Comparison of ENCODE assay signal across 8 mouse cellular contexts in the genomic region with DNA sequence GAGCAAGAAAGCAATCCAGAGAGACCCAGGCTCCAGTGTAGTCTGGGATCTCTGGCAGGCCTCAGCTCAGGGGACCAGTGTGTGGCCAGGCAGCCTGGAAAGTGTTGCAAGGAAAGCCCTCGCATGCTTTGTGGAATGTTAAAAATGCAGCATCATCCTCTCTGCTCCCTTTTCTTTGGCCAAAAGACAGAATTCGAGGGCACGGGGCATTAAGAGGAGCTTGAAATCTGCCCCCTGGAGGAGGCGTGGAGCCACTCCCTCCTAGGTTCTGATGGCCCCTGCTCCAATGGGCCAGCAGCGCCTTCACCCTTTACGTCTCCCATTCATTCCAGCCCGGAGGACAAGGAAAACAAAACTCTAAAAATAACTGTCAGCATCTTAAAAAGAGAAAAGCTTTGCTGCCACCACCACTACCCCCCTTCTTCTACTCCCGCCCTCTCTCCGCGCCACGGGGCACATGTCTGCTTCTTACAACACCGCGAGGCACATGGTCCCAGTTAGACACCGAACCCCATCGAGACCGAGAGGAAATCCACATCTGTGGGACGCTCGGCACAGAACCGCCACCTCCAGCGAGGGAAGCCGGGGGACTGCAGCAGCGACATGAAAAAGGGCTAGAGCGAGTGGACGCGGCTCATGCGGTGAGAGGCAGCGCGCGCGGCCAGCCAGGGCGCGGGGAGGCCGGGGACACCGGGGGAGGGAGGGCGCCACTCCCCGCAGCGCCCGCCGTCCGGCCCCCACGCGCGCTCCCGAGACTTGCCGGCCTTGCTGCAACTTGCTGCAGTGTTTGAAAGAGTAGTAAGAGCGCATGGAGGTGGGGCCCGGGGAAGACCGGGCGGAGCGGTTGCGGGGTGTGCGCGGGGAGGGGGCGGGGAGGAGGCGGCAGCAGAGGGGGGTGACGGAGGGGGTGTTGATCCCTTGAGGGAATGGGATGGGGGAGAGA. TPM values are rescaled to one million over a fixed set of nuclear protein-coding genes. Genes with fewer than 3 reads are reported as not detected.
DNase-seq lines count a peak whose midpoint lies in the region; ATAC-seq lines count a peak whose summit lies in the region.

TSS of gene Ptchd4 (plus strand) at position 279 of the 943 bp plus-strand sequence.

- peaks cover 11% of the 10 kb centered on the region for H3K27me3 ChIP-seq in lung, embryonic 16.5 days (ENCODE audit: control insufficient read depth, insufficient read depth, low read depth, low read length)
- peaks cover 21% of the 10 kb centered on the region for H3K27me3 ChIP-seq in liver, embryonic 15.5 days

- H3K9me3 ChIP-seq in lung, embryonic 16.5 days (ENCODE audit: control insufficient read depth, low read length), result no peaks in the 10 kb centered on the region
- no peaks in the 10 kb centered on the region for H3K9me3 ChIP-seq in liver, embryonic 15.5 days (replicated peaks)

- ATAC-seq in lung, embryonic 16.5 days (ENCODE audit: low read depth), result peak; percentile 71
- no peak for ATAC-seq in liver, embryonic 15.5 days (ENCODE audit: insufficient read depth)

- peak within 1 kb of the TSS; percentile 57 for H3K4me3 ChIP-seq in lung, embryonic 16.5 days (ENCODE audit: low read length)
- peak within 1 kb of the TSS; percentile 22; the same call in 1 of the 2 replicates for H3K4me3 ChIP-seq in liver, embryonic 15.5 days (replicated peaks)

- no peaks in the 10 kb centered on the region for H3K36me3 ChIP-seq in lung, embryonic 16.5 days (ENCODE audit: control insufficient read depth, insufficient read depth, low read length)
- H3K36me3 ChIP-seq in liver, embryonic 15.5 days (replicated peaks), result no peaks in the 10 kb centered on the region

- peaks cover 6% of the 10 kb centered on the region; the same call in 1 of the 2 replicates for H3K4me1 ChIP-seq in lung, embryonic 16.5 days (replicated peaks; ENCODE audit: control insufficient read depth, insufficient read depth, low read length)
- H3K4me1 ChIP-seq in liver, embryonic 15.5 days (replicated peaks), result no peaks in the 10 kb centered on the region

- peak within 1 kb of the TSS; percentile 96 for H3K4me2 ChIP-seq in lung, embryonic 16.5 days (ENCODE audit: low read depth, low read length)
- H3K4me2 ChIP-seq in liver, embryonic 15.5 days, result peak within 1 kb of the TSS; percentile 46

- no peak for DNase-seq in lung, postnatal 25 days (ENCODE audit: low spot score)
- peak; percentile 58 to 66 for DNase-seq in cerebellum, postnatal 36 days
- DNase-seq in frontal cortex, postnatal 25 days (ENCODE audit: low spot score in 2 of 2), result peak; percentile 31 to 38
- peak; percentile 2 to 35 for DNase-seq in kidney, postnatal 25 days
- peak; percentile 74 for DNase-seq in retina, postnatal 1 day
- DNase-seq in B cell, adult 2 months, result no peak

- no peak within 1 kb of the TSS for H3K27ac ChIP-seq in lung, embryonic 16.5 days (ENCODE audit: low read length)
- no peak within 1 kb of the TSS for H3K27ac ChIP-seq in liver, embryonic 15.5 days (replicated peaks)

- under 1% methylated on average over 41 of the region's 56 CpGs for WGBS in lung, embryonic 16.5 days
- WGBS in liver, embryonic 15.5 days (ENCODE audit: insufficient replicate concordance), result under 1% methylated on average over 56 of the region's 56 CpGs

- peak within 1 kb of the TSS; percentile 39 for H3K9ac ChIP-seq in lung, embryonic 16.5 days (ENCODE audit: low read length)
- H3K9ac ChIP-seq in liver, embryonic 15.5 days, result no peak within 1 kb of the TSS

RNA-seq across cellular contexts. Expression of gene Ptchd4, which starts in this region (rescaled TPM):
- 0.13 and 0.24 TPM in 2 replicates for polyA plus RNA-seq in lung, embryonic 16.5 days (2015; fragmentation: Nextera tagmentation; extraction: Ambion mirVana)
- polyA plus RNA-seq in liver, embryonic 15.5 days (2015; fragmentation: Nextera tagmentation; extraction: Ambion mirVana), result not detected in 2 replicates

Comparison
In these comparisons a context has a peak if more than half of its experiments do, and no peak if none do; other contexts are left out.
1. Peak in ATAC-seq, H3K4me3 ChIP-seq, H3K9ac ChIP-seq and H3K4me2 ChIP-seq in lung, embryonic 16.5 days; RNA of the gene not detected or under 1 TPM.
2. DNase-seq: peak in cerebellum, postnatal 36 days (2 of 2), frontal cortex, postnatal 25 days (2 of 2), kidney, postnatal 25 days (2 of 2) and retina, postnatal 1 day (single experiment); none in lung, postnatal 25 days (single experiment) and B cell, adult 2 months (0 of 2).